Mouse (Mus musculus): Measurements from ENCODE around the gene V1rd19.

- TF ChIP-seq CTCF (IDR thresholded peaks at IDR 0.05; ENCODE audit: low read depth) (no peak), EP300 (IDR thresholded peaks at IDR 0.05; ENCODE audit: low read depth) (no peak)
Observed at GRCm38 (mm10) chr7:24052660-24053304, 51.3 kb downstream of the V1rd19 start, which contains the start of gene Vmn1r183.
